Mouse (Mus musculus) T-helper 1 cell (primary cell): ENCODE measurements around the gene Nxf7.
"Not testable (repeated sequence)": the region's sequence is repeated elsewhere in the genome, so short reads cannot be mapped to it uniquely, and the experiment has no call there.

Source experiments
- in situ Hi-C: fragments of 300-600 bp; cut with MboI, MseI; formaldehyde crosslinking; loops from one replicate; pipeline ENCODE4 v1.15.1; 2025; ENCODE audit warnings: high pct_unique_total_duplicates

Nxf7 gene

GRCm38 (mm10) chrX:135598677-135599076, at the start of gene Nxf7:
Nxf7 (minus strand) TSS chrX:135598777.
- in situ Hi-C loops, result loop anchor here (25.0 kb wide), 2 partner anchors 186 to 714 kb away; no protein-coding TSS in a partner anchor

GRCm38 (mm10) chrX:135627605-135628004, 29.0 kb upstream of the Nxf7 start, which contains the start of gene Prame:
Prame (minus strand) TSS chrX:135627705.
- in situ Hi-C loops, result no loop called here

- in situ Hi-C loops, result loop anchor here (5.0 kb wide), 1 partner anchor 46 kb away; no protein-coding TSS in a partner anchor
Observed at GRCm38 (mm10) chrX:135601298-135602029, 2.9 kb upstream of the Nxf7 start.

- in situ Hi-C loops, result loop anchor here (25.0 kb wide), 2 partner anchors 186 to 714 kb away; no protein-coding TSS in a partner anchor
Observed at GRCm38 (mm10) chrX:135598096-135598495, 481 bp downstream of the Nxf7 start.

GRCm38 (mm10) chrX:135576412-135576811, 22.2 kb downstream of the Nxf7 start:
- in situ Hi-C loops, result loop anchor here (25.0 kb wide), 2 partner anchors 164 to 736 kb away; no protein-coding TSS in a partner anchor

- in situ Hi-C loops, result loop anchor here (25.0 kb wide), 2 partner anchors 163 to 737 kb away; no protein-coding TSS in a partner anchor
Observed at GRCm38 (mm10) chrX:135574958-135575628, 23.5 kb downstream of the Nxf7 start.

- in situ Hi-C loops, result not testable (repeated sequence)
Observed at GRCm38 (mm10) chrX:135574261-135574957, 24.2 kb downstream of the Nxf7 start.

GRCm38 (mm10) chrX:135569467-135569866, 29.1 kb downstream of the Nxf7 start:
- in situ Hi-C loops, result not testable (repeated sequence)

- in situ Hi-C loops, result loop anchor here (5.0 kb wide), 1 partner anchor 453 kb away; no protein-coding TSS in a partner anchor
Observed at GRCm38 (mm10) chrX:135564934-135565333, 33.6 kb downstream of the Nxf7 start.

GRCm38 (mm10) chrX:135562841-135563240, 35.7 kb downstream of the Nxf7 start:
- in situ Hi-C loops, result loop anchor here (5.0 kb wide), 1 partner anchor 451 kb away; no protein-coding TSS in a partner anchor

GRCm38 (mm10) chrX:135561693-135562092, 36.9 kb downstream of the Nxf7 start:
- in situ Hi-C loops, result loop anchor here (5.0 kb wide), 1 partner anchor 449 kb away; no protein-coding TSS in a partner anchor

GRCm38 (mm10) chrX:135560933-135561332, 37.6 kb downstream of the Nxf7 start:
- in situ Hi-C loops, result loop anchor here (5.0 kb wide), 1 partner anchor 449 kb away; no protein-coding TSS in a partner anchor

GRCm38 (mm10) chrX:135559665-135560064, 38.9 kb downstream of the Nxf7 start:
- in situ Hi-C loops, result loop anchor here (5.0 kb wide), 1 partner anchor 447 kb away; no protein-coding TSS in a partner anchor
